Mouse (Mus musculus): ENCODE measurements around the gene Sema6d.

GRCm38 (mm10) chr2:124285109-124285508 lies 195.3 kb downstream of the Sema6d start:
- no peak for TF ChIP-seq POLR2A (IDR thresholded peaks at IDR 0.05; ENCODE audit: borderline replicate concordance, low read depth, low read length)
- TF ChIP-seq CTCF (IDR thresholded peaks at IDR 0.05; ENCODE audit: low read depth, low read length): no peak
